Mouse (Mus musculus): ENCODE measurements around the gene Parva. TPM values are rescaled to one million over a fixed set of nuclear protein-coding genes. Genes with fewer than 3 reads are reported as not detected.

The Parva gene
- total and polyA plus RNA-seq, 3 experiments: 0.08 to 1.1 (median 0.15) TPM

DNA sequence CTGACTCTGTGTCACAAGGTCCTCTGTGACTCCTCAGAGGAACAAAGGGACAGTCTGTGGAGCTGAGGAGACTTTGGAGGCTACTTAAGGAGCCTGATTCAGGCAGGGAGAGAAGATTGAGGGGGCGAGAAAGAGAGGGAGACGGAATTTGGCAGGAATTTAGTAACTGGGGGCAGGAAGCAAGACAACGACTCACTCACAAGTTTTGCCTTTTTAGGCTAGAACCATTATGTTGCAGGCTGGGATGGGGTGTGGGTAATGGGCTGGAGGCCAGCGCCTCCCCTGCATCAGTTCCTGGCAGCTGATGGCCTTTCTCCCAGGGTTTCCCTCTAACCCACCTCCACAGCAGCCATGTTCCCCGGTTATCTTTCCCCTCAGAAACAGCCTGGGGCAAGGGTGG is 48.8 kb upstream of the Parva start:
- Histone ChIP-seq H3K4me2 (ENCODE audit: insufficient read depth, low read depth, poor library complexity, severe bottlenecking) (no peak overlapping the region), H3K4me1 (ENCODE audit: control insufficient read depth in 1 of 2, insufficient read depth in 2 of 2) (no peaks in the 10 kb centered on the region), H3K27me3 (replicated peaks) (peaks cover 16% of the 10 kb centered on the region), H3K4me3 (replicated peaks in 1 of 3; ENCODE audit: low read depth in 2 of 3, low read length in 2 of 3, poor library complexity in 1 of 3) (no peak overlapping the region), H3K79me2 (replicated peaks; ENCODE audit: control insufficient read depth, extremely low read depth, insufficient read depth, poor library complexity, severe bottlenecking) (no peaks in the 10 kb centered on the region), H3K27ac (ENCODE audit: insufficient read depth, low read depth) (no peak overlapping the region), H3K9me3 (replicated peaks; ENCODE audit: low read length) (no peaks in the 10 kb centered on the region), H3K36me3 (replicated peaks in 1 of 2; ENCODE audit: control insufficient read depth in 1 of 2, insufficient read depth in 1 of 2, low read length in 1 of 2) (no peaks in the 10 kb centered on the region), H3K9ac (ENCODE audit: insufficient read depth, low read depth) (no peak overlapping the region)
- TF ChIP-seq IRF4 (IDR thresholded peaks at IDR 0.05; ENCODE audit: low read depth, low read length) (no peak), KAT2A (IDR thresholded peaks at IDR 0.05; ENCODE audit: insufficient replicate concordance, low read length) (no peak), MEF2A (IDR thresholded peaks at IDR 0.05; ENCODE audit: borderline replicate concordance, low read depth, low read length) (no peak), JUN (IDR thresholded peaks at IDR 0.05; ENCODE audit: insufficient read depth, low read depth, low read length) (no peak), ZNF384 (IDR thresholded peaks at IDR 0.05; ENCODE audit: low read depth, low read length) (no peak), ETS1 (conservative IDR thresholded peaks at IDR 0.05; ENCODE audit: low read depth, low read length) (no peak)
- dilution Hi-C loops (cut with MboI; ENCODE audit: extremely low pct_ligation_motif_present, extremely low pct_unique_long_range_greater_than_20kb, low sequenced_read_pairs) (no loop called here), in situ Hi-C loops (cut with MboI; ENCODE audit: low pct_ligation_motif_present, low pct_unique_long_range_greater_than_20kb, low sequenced_read_pairs) (loop anchor here (10.0 kb wide), 1 partner anchor 294 kb away; no protein-coding TSS in a partner anchor)
- DNase-seq (ENCODE audit: extremely low read depth): no peak

- H3K36me3 ChIP-seq (replicated peaks in 1 of 2; ENCODE audit: control insufficient read depth in 1 of 2, insufficient read depth in 1 of 2, low read length in 1 of 2): no peaks in the 10 kb centered on the region
- dilution Hi-C loops (cut with MboI; ENCODE audit: extremely low pct_ligation_motif_present, extremely low pct_unique_long_range_greater_than_20kb, low sequenced_read_pairs): no loop called here
- no peak for DNase-seq (ENCODE audit: extremely low read depth)
- in situ Hi-C loops (cut with MboI; ENCODE audit: low pct_ligation_motif_present, low pct_unique_long_range_greater_than_20kb, low sequenced_read_pairs): no loop called here
- H3K79me2 ChIP-seq (replicated peaks; ENCODE audit: control insufficient read depth, extremely low read depth, insufficient read depth, poor library complexity, severe bottlenecking): no peaks in the 10 kb centered on the region
- H3K9ac ChIP-seq (ENCODE audit: insufficient read depth, low read depth): no peak overlapping the region
- peaks cover under 1% of the 10 kb centered on the region for H3K27me3 ChIP-seq (replicated peaks)
- peaks cover 0 to 5% of the 10 kb centered on the region in 2 experiments; a peak in 1 of 4 replicates for H3K4me1 ChIP-seq (ENCODE audit: control insufficient read depth in 1 of 2, insufficient read depth in 2 of 2)
- no peak overlapping the region for H3K4me3 ChIP-seq (replicated peaks in 1 of 3; ENCODE audit: low read depth in 2 of 3, low read length in 2 of 3, poor library complexity in 1 of 3)
- H3K4me2 ChIP-seq (ENCODE audit: insufficient read depth, low read depth, poor library complexity, severe bottlenecking): no peak overlapping the region
- TF ChIP-seq EP300 (IDR thresholded peaks at IDR 0.05; ENCODE audit: low read length): no peak
- TF ChIP-seq POLR2A (IDR thresholded peaks at IDR 0.05; ENCODE audit: low read depth, low read length): no peak
- no peak for TF ChIP-seq JUN (IDR thresholded peaks at IDR 0.05; ENCODE audit: insufficient read depth, low read depth, low read length)
- TF ChIP-seq E2F4 (IDR thresholded peaks at IDR 0.05; ENCODE audit: insufficient replicate concordance, low read depth, low read length): no peak
- no peak for TF ChIP-seq UBTF (IDR thresholded peaks at IDR 0.05; ENCODE audit: low read depth, low read length)
- no peak for TF ChIP-seq ZKSCAN1 (IDR thresholded peaks at IDR 0.05; ENCODE audit: borderline replicate concordance, low read depth, low read length)
- TF ChIP-seq SIN3A (IDR thresholded peaks at IDR 0.05; ENCODE audit: low read length): no peak
- no peak for TF ChIP-seq ZMIZ1 (IDR thresholded peaks at IDR 0.05; ENCODE audit: low read depth, low read length)
- TF ChIP-seq CHD2 (IDR thresholded peaks at IDR 0.05; ENCODE audit: low read length): no peak
- no peak for TF ChIP-seq MAFK (IDR thresholded peaks at IDR 0.05; ENCODE audit: insufficient replicate concordance, low read length)
- no peaks in the 10 kb centered on the region for H3K9me3 ChIP-seq (replicated peaks; ENCODE audit: low read length)
- H3K27ac ChIP-seq (ENCODE audit: insufficient read depth, low read depth): no peak overlapping the region
Observed at GRCm38 (mm10) chr7:112386521-112386920, 40.8 kb upstream of the Parva start.
